Mouse (Mus musculus): Measurements from ENCODE around the gene Chst3.
"Not testable (repeated sequence)": the region's sequence is repeated elsewhere in the genome, so short reads cannot be mapped to it uniquely, and the experiment has no call there.

The Chst3 gene

GRCm38 (mm10) chr10:60161397-60161796 lies 57.7 kb downstream of the Chst3 start:
- DNase-seq (ENCODE audit: low spot score in 2 of 2), result not testable (repeated sequence)

GRCm38 (mm10) chr10:60158144-60158543 lies 60.9 kb downstream of the Chst3 start:
- no peak for DNase-seq (ENCODE audit: low spot score in 2 of 2)

DNA sequence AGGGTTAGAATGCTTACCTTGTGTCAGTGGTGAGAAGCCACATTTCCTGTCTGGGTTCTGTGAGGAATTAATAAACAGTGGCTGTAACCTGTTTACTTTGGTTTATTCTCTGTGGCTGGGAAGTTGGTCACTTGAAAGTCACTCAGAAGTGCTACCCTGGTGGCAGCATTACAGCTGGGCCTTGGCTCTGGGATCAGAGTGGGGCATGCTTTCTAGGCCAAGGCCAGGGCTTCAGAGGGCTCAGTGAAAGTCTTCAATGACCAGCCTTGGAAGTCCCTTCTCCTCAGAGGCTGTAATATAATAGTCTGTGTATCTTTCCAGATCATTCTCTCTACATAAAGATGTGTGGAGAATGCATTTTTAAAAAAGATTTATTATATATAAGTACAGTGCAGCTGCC lies 63.0 kb downstream of the Chst3 start:
- DNase-seq (ENCODE audit: low spot score in 2 of 2), result no peak

GRCm38 (mm10) chr10:60151107-60151663 lies 67.9 kb downstream of the Chst3 start:
- DNase-seq (ENCODE audit: low spot score in 2 of 2), result no peak

DNA sequence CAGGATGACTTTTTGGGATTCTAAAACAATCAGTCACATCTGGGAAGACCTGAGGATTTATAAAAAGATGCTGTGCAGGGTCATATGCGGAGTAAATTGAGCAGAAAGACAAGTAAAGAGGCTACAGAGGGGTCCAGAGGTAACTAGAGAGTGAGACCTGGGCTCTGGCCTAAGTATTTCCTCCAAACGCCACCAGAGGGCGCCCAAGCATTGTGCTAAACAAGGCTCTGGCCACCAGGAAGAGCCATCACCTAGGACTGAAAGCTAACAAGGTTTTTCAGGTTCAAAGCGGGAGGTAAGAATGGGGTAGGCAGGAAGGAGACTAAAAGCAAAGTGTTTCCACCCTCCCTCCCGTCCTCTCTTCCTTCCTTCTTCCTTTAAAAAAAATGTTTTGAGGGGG lies 71.0 kb downstream of the Chst3 start:
- DNase-seq (ENCODE audit: low spot score in 2 of 2), result peak; percentile 77 to 84

DNA sequence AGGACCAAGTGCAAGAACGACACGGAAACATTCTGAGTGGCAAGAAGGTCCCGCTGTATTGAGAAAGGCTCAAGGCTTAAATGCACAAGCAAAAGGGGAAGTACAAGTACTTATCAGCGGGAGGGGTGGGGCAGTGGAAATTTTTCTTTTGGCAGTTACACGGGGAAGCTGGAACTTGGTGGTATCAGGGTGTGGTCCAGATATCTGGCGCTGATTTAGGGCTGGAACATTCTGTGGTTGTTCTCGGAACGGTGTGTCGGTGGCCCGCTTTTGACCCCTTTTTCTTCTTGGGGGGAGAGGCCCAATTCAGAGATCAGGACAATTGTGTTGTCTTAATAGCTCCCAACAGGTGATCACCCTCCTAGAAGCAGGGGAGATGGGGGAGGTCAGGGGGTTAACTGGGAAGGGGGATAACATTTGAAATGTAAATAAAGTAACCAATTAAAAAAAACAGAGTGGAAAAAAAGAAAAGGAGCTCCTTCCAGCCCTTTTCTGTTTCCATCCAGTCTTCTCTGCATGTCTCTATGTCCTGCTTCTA lies 71.5 kb downstream of the Chst3 start:
- DNase-seq (ENCODE audit: low spot score in 2 of 2), result not testable (repeated sequence)

DNA sequence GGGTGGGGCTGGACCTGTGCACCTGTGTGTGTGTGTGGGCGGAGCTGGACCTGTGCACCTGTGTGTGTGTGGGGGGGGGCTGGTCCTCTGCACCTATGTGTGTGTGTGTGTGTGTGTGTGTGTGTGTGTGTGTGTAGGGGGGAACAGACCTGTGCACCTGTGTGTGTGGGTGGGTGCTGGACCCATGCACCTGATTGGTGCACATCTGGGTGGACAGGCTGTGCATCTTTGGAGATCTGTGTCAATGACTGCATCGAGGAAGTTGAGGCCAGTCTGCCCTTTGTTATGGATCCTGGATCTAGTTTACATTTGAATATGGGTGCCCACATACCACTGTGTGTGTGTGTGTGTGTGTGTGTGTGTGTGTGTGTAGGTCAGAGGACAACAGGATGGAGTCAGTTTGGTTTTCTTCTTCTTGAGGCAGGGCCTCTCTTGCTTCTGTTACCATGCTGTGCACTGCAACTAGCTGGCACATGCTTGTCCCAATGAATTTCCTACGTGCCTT lies 77.4 kb downstream of the Chst3 start:
- no peak for DNase-seq (ENCODE audit: low spot score in 2 of 2)

GRCm38 (mm10) chr10:60140751-60141150 lies 78.3 kb downstream of the Chst3 start:
- no peak for DNase-seq (ENCODE audit: low spot score in 2 of 2)

GRCm38 (mm10) chr10:60138680-60139079 lies 80.4 kb downstream of the Chst3 start:
- no peak for DNase-seq (ENCODE audit: low spot score in 2 of 2)

DNA sequence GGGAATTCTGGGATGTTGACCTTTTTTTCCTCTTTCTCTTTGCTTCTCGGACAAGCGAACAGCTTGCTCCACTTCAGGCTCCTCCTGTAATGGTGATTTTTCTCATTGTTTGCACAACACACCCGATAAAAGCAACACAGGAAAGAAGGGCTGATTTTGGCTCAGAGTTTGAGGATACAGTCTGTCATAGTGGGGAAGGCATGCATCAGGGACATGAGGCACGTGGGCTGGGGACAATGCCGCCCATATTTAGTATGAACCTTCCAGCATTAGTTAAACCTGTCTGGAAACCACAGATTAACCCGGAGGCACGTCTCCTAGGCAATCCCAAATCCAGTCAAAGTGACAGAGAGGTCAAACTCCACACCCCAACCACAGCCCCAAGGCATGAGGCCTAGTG lies 82.1 kb downstream of the Chst3 start:
- DNase-seq (ENCODE audit: low spot score in 2 of 2), result no peak

DNA sequence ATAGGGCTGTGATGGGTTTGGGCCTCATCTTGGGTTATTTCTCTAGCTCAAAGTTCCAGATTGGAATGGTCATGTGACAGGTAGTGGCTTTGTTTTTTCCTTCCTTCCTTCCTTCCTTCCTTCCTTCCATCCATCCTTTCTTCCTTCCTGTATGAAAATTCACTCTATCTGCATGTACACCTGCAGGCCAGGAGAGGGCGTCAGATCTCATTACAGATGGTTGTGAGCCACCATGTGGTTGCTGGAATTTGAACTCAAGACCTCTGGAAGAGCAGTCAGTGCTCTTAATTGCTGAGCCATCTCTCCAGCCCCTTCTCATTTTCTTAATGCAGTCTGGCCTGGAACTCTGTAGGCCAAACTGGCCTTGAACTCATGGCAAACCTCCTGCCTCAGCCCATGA lies 83.0 kb downstream of the Chst3 start:
- DNase-seq (ENCODE audit: low spot score in 2 of 2), result not testable (repeated sequence)

GRCm38 (mm10) chr10:60134201-60134600 lies 84.9 kb downstream of the Chst3 start:
- DNase-seq (ENCODE audit: low spot score in 2 of 2), result no peak

DNA sequence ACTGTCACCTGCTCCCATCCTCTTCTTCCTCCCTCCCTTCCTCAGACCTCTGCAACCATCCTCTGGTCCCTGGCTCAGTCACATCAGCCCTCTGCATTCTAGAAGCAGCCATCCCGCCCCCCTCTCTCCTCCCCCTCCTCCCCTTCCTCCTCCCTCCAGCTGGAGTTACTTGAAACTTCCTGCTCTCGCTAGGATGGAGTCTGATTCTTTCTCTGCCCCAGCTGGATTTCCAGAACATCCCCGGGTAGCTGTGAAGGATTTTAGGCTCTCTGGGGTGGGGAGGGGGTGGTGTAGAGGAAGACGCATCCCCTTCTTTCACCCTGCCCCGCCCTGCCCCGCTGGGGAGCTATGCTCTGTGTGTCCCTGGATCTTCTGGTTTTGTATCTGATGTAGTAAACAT lies 85.6 kb downstream of the Chst3 start:
- no peak for DNase-seq (ENCODE audit: low spot score in 2 of 2)

All from right cerebral cortex, adult 2 months (tissue).